Mouse (Mus musculus): ENCODE measurements around the gene Diras2. TPM values are rescaled to one million over a fixed set of nuclear protein-coding genes. Genes with fewer than 3 reads are reported as not detected.

Diras2 gene
- polyA plus RNA-seq, 1 experiment: 0.08 TPM

- WGBS: 70% methylated on average over 9 of the region's 9 CpGs
- Histone ChIP-seq H3K36me3 (ENCODE audit: control insufficient read depth, insufficient read depth, low read length) (no peaks in the 10 kb centered on the region), H3K27me3 (replicated peaks; ENCODE audit: control insufficient read depth, insufficient read depth, low read length) (0 out of 2 replicates have a peak, but pooled peaks cover 2% of the 10 kb centered on the region), H3K4me3 (ENCODE audit: insufficient read depth, low read depth, low read length) (no peak overlapping the region), H3K4me1 (ENCODE audit: control insufficient read depth, insufficient read depth, low read length) (no peaks in the 10 kb centered on the region), H3K27ac (ENCODE audit: insufficient read depth, low read depth, low read length) (no peak overlapping the region)
- no peak for TF ChIP-seq CTCF (conservative IDR thresholded peaks at IDR 0.05; ENCODE audit: insufficient read depth, insufficient read length, low read depth, low read length)
- no peak for TF ChIP-seq POLR2A (IDR thresholded peaks at IDR 0.05; ENCODE audit: low read depth, low read length)
- DNase-seq: no peak
Measured at GRCm38 (mm10) chr13:52528786-52529185, 2.3 kb downstream of the Diras2 start.

- no peak for DNase-seq
- WGBS: 80% methylated on average over 8 of the region's 8 CpGs
- H3K36me3 ChIP-seq (ENCODE audit: control insufficient read depth, insufficient read depth, low read length): no peaks in the 10 kb centered on the region
- no peaks in the 10 kb centered on the region for H3K4me1 ChIP-seq (ENCODE audit: control insufficient read depth, insufficient read depth, low read length)
- 0 out of 2 replicates have a peak, but pooled peaks cover 2% of the 10 kb centered on the region for H3K27me3 ChIP-seq (replicated peaks; ENCODE audit: control insufficient read depth, insufficient read depth, low read length)
- TF ChIP-seq CTCF (conservative IDR thresholded peaks at IDR 0.05; ENCODE audit: insufficient read depth, insufficient read length, low read depth, low read length): no peak
- TF ChIP-seq POLR2A (IDR thresholded peaks at IDR 0.05; ENCODE audit: low read depth, low read length): no peak
- no peak overlapping the region for H3K27ac ChIP-seq (ENCODE audit: insufficient read depth, low read depth, low read length)
- H3K4me3 ChIP-seq (ENCODE audit: insufficient read depth, low read depth, low read length): no peak overlapping the region
Measured at GRCm38 (mm10) chr13:52528281-52528680, 2.8 kb downstream of the Diras2 start.

- Histone ChIP-seq H3K4me1 (ENCODE audit: control insufficient read depth, insufficient read depth, low read length) (no peaks in the 10 kb centered on the region), H3K4me3 (ENCODE audit: insufficient read depth, low read depth, low read length) (no peak overlapping the region), H3K27ac (ENCODE audit: insufficient read depth, low read depth, low read length) (no peak overlapping the region), H3K27me3 (replicated peaks; ENCODE audit: control insufficient read depth, insufficient read depth, low read length) (0 out of 2 replicates have a peak, but pooled peaks cover 2% of the 10 kb centered on the region), H3K36me3 (ENCODE audit: control insufficient read depth, insufficient read depth, low read length) (no peaks in the 10 kb centered on the region)
- no peak for TF ChIP-seq CTCF (conservative IDR thresholded peaks at IDR 0.05; ENCODE audit: insufficient read depth, insufficient read length, low read depth, low read length)
- TF ChIP-seq POLR2A (IDR thresholded peaks at IDR 0.05; ENCODE audit: low read depth, low read length): no peak
- no peak for DNase-seq
- 72% methylated on average over 6 of the region's 6 CpGs for WGBS
Measured at GRCm38 (mm10) chr13:52526249-52527035, 4.6 kb downstream of the Diras2 start.

- H3K4me3 ChIP-seq (ENCODE audit: insufficient read depth, low read depth, low read length): no peak overlapping the region
- no peaks in the 10 kb centered on the region for H3K4me1 ChIP-seq (ENCODE audit: control insufficient read depth, insufficient read depth, low read length)
- no peaks in the 10 kb centered on the region for H3K36me3 ChIP-seq (ENCODE audit: control insufficient read depth, insufficient read depth, low read length)
- no peak overlapping the region for H3K27ac ChIP-seq (ENCODE audit: insufficient read depth, low read depth, low read length)
- no peak for DNase-seq
- TF ChIP-seq CTCF (conservative IDR thresholded peaks at IDR 0.05; ENCODE audit: insufficient read depth, insufficient read length, low read depth, low read length): no peak
- TF ChIP-seq POLR2A (IDR thresholded peaks at IDR 0.05; ENCODE audit: low read depth, low read length): no peak
- 72% methylated on average over 11 of the region's 11 CpGs for WGBS
- H3K27me3 ChIP-seq (replicated peaks; ENCODE audit: control insufficient read depth, insufficient read depth, low read length): no peaks in the 10 kb centered on the region
Measured at GRCm38 (mm10) chr13:52524313-52524712, 6.8 kb downstream of the Diras2 start.

GRCm38 (mm10) chr13:52521176-52521575 is 9.9 kb downstream of the Diras2 start:
- 36% methylated on average over 6 of the region's 6 CpGs for WGBS
- Histone ChIP-seq H3K4me1 (ENCODE audit: control insufficient read depth, insufficient read depth, low read length) (no peaks in the 10 kb centered on the region), H3K27ac (ENCODE audit: insufficient read depth, low read depth, low read length) (no peak overlapping the region), H3K36me3 (ENCODE audit: control insufficient read depth, insufficient read depth, low read length) (no peaks in the 10 kb centered on the region), H3K27me3 (replicated peaks; ENCODE audit: control insufficient read depth, insufficient read depth, low read length) (no peaks in the 10 kb centered on the region), H3K4me3 (ENCODE audit: insufficient read depth, low read depth, low read length) (no peak overlapping the region)
- no peak for TF ChIP-seq CTCF (conservative IDR thresholded peaks at IDR 0.05; ENCODE audit: insufficient read depth, insufficient read length, low read depth, low read length)
- TF ChIP-seq POLR2A (IDR thresholded peaks at IDR 0.05; ENCODE audit: low read depth, low read length): no peak
- DNase-seq: no peak

- H3K4me1 ChIP-seq (ENCODE audit: control insufficient read depth, insufficient read depth, low read length): no peaks in the 10 kb centered on the region
- H3K36me3 ChIP-seq (ENCODE audit: control insufficient read depth, insufficient read depth, low read length): no peaks in the 10 kb centered on the region
- no peak overlapping the region for H3K27ac ChIP-seq (ENCODE audit: insufficient read depth, low read depth, low read length)
- no peak for TF ChIP-seq POLR2A (IDR thresholded peaks at IDR 0.05; ENCODE audit: low read depth, low read length)
- no peak for TF ChIP-seq CTCF (conservative IDR thresholded peaks at IDR 0.05; ENCODE audit: insufficient read depth, insufficient read length, low read depth, low read length)
- no peak for DNase-seq
- H3K27me3 ChIP-seq (replicated peaks; ENCODE audit: control insufficient read depth, insufficient read depth, low read length): no peaks in the 10 kb centered on the region
- no peak overlapping the region for H3K4me3 ChIP-seq (ENCODE audit: insufficient read depth, low read depth, low read length)
- 50% methylated on average over 5 of the region's 5 CpGs for WGBS
Measured at GRCm38 (mm10) chr13:52519425-52519824, 11.7 kb downstream of the Diras2 start.

GRCm38 (mm10) chr13:52518377-52518776 is 12.7 kb downstream of the Diras2 start:
- H3K4me3 ChIP-seq (ENCODE audit: insufficient read depth, low read depth, low read length): no peak overlapping the region
- TF ChIP-seq CTCF (conservative IDR thresholded peaks at IDR 0.05; ENCODE audit: insufficient read depth, insufficient read length, low read depth, low read length) (no peak), POLR2A (IDR thresholded peaks at IDR 0.05; ENCODE audit: low read depth, low read length) (no peak)
- H3K27ac ChIP-seq (ENCODE audit: insufficient read depth, low read depth, low read length): no peak overlapping the region
- H3K4me1 ChIP-seq (ENCODE audit: control insufficient read depth, insufficient read depth, low read length): no peaks in the 10 kb centered on the region
- WGBS: 88% methylated on average over 4 of the region's 4 CpGs
- no peaks in the 10 kb centered on the region for H3K36me3 ChIP-seq (ENCODE audit: control insufficient read depth, insufficient read depth, low read length)
- H3K27me3 ChIP-seq (replicated peaks; ENCODE audit: control insufficient read depth, insufficient read depth, low read length): no peaks in the 10 kb centered on the region
- DNase-seq: no peak

Data from kidney, adult 2 months (tissue).